Mouse (Mus musculus) kidney, embryonic 14.5 days (tissue): Measurements from ENCODE around the gene Cdt1. TPM values are rescaled to one million over a fixed set of nuclear protein-coding genes. Genes with fewer than 3 reads are reported as not detected.

Source experiments
- ATAC-seq: fragments of 200-750 bp; cut with Nextera tagmentation; 2 replicates; pipeline ENCODE4 v1.8.0; 2017; ENCODE audit warnings: moderate number of reproducible peaks, mild to moderate bottlenecking, moderate TSS enrichment, moderate library complexity; ENCODE audit not compliant: low FRiP score, low TSS enrichment
- H3K27ac ChIP-seq: fragments of 300-500 bp; sonication (generic); 2 replicates; pipeline ENCODE4 v1.5.1; 2014; ENCODE audit warnings: low read depth, mild to moderate bottlenecking, low read length, moderate library complexity, mixed read lengths
- H3K27me3 ChIP-seq: fragments of 300-500 bp; sonication (generic); 2 replicates; pipeline ENCODE4 v1.6.1; 2014; ENCODE audit warnings: mild to moderate bottlenecking, low read length; ENCODE audit not compliant: control insufficient read depth, insufficient read depth
- H3K36me3 ChIP-seq: fragments of 300-500 bp; sonication (generic); 2 replicates; pipeline ENCODE4 v1.6.1; 2014; ENCODE audit warnings: low read length, mixed read lengths; ENCODE audit not compliant: control insufficient read depth, insufficient read depth
- H3K4me1 ChIP-seq: fragments of 300-500 bp; sonication (generic); 2 replicates; pipeline ENCODE4 v1.6.1; 2014; ENCODE audit warnings: low read length, mixed read lengths; ENCODE audit not compliant: control insufficient read depth, insufficient read depth
- H3K4me2 ChIP-seq: fragments of 300-500 bp; sonication (generic); replicated peaks from 2 replicates; pipeline ENCODE4 v1.6.1; 2014; ENCODE audit warnings: low read depth, mild to moderate bottlenecking, low read length
- H3K4me3 ChIP-seq: fragments of 300-500 bp; sonication (generic); 2 replicates; pipeline ENCODE4 v1.5.1; 2014; ENCODE audit warnings: mild to moderate bottlenecking, low read length
- H3K9ac ChIP-seq: fragments of 300-500 bp; sonication (generic); 2 replicates; pipeline ENCODE4 v1.6.1; 2014; ENCODE audit warnings: low read depth, mild to moderate bottlenecking, low read length, moderate library complexity
- H3K9me3 ChIP-seq: fragments of 300-500 bp; sonication (generic); 2 replicates; pipeline ENCODE4 v1.6.1; 2016; ENCODE audit warnings: low read length; ENCODE audit not compliant: control insufficient read depth
- WGBS: fragments of 180-500 bp; shearing (Covaris S2); extraction: QIAGEN DNeasy Blood & Tissue Kit; methylation state at CpG from one replicate; pipeline ENCODE4 v1.1.7; 2014; 5-methylcytosine and 5-hydroxymethylcytosine counted together
- polyA plus RNA-seq: library from polyadenylated mRNA; unstranded; fragments of >200 nt; fragmentation: Nextera tagmentation; extraction: Ambion mirVana; gene quantifications from 2 replicates; pipeline ENCODE4 v1.2.1, GENCODE M21; 2014

The Cdt1 gene
- polyA plus RNA-seq, 1 experiment from 2014 or later = 48.5 TPM

GRCm38 (mm10) chr8:122585411-122585891 lies 17.6 kb downstream of the Cdt1 start:
- H3K4me1 ChIP-seq = no peaks in the 10 kb centered on the region
- no peaks in the 10 kb centered on the region for H3K36me3 ChIP-seq
- H3K27me3 ChIP-seq = no peaks in the 10 kb centered on the region
- H3K4me2 ChIP-seq = no peak overlapping the region
- 39% methylated on average over 14 of the region's 14 CpGs for whole genome bisulfite sequencing
- no peaks in the 10 kb centered on the region for H3K9me3 ChIP-seq
- no peak overlapping the region for H3K9ac ChIP-seq
- H3K27ac ChIP-seq = peak overlapping the region; percentile 37; the same call in 1 of the 2 replicates
- ATAC-seq = no peak
- H3K4me3 ChIP-seq = no peak overlapping the region

DNA sequence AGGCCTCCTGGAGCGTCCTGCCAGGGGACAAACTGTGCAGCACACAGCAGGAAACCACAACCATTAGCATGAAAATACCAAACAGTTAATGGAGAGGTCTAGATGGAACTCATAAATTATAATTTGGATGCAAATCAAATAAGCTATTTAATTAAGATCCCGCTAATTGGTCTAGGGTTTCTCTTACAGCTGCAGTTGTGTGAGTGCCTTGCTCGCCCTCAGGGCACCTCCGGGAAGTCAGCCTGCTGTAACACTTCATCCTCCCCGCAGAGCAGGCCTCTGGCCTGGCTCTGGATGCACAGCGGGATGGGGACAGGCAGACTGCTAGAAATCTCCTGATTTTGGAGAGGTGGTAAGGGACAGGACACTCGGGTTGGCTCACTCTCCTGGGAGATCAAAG lies 18.4 kb downstream of the Cdt1 start:
- H3K27me3 ChIP-seq = no peaks in the 10 kb centered on the region
- no peaks in the 10 kb centered on the region for H3K9me3 ChIP-seq
- no peaks in the 10 kb centered on the region for H3K4me1 ChIP-seq
- no peak for ATAC-seq
- H3K27ac ChIP-seq = no peak overlapping the region
- no peaks in the 10 kb centered on the region for H3K36me3 ChIP-seq
- H3K9ac ChIP-seq = no peak overlapping the region; the same call in 1 of the 2 replicates
- no peak overlapping the region for H3K4me3 ChIP-seq
- 53% methylated on average over 7 of the region's 7 CpGs for WGBS
- no peak overlapping the region for H3K4me2 ChIP-seq

DNA sequence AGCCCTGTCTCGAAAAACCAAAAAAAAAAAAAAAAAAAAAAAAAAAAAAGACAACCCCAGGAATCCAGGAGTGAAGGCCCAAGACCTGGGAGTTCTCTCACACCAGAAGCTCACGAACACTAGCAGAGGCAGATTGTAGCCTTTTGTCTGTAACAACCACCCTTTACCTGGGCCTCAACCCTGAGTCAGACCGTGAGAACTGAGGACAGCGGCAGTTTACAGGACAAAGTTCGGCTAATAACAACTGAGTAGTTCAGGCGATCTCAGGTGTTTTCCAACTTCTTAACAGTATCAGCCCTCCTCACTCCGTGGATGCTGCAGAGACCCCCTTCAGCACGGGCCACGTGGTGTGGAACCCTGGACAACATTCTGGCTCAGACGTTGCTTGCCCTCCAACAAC lies 18.9 kb downstream of the Cdt1 start:
- 81% methylated on average over 10 of the region's 10 CpGs for WGBS
- H3K36me3 ChIP-seq = no peaks in the 10 kb centered on the region
- H3K9me3 ChIP-seq = no peaks in the 10 kb centered on the region
- H3K4me2 ChIP-seq = no peak overlapping the region
- no peak overlapping the region for H3K27ac ChIP-seq
- no peak for ATAC-seq
- no peaks in the 10 kb centered on the region for H3K4me1 ChIP-seq
- H3K27me3 ChIP-seq = no peaks in the 10 kb centered on the region
- H3K4me3 ChIP-seq = no peak overlapping the region
- no peak overlapping the region for H3K9ac ChIP-seq

- peak overlapping the region; percentile 23; the same call in 1 of the 2 replicates for H3K9ac ChIP-seq
- WGBS = 50% methylated on average over 12 of the region's 12 CpGs
- ATAC-seq = no peak
Observed at GRCm38 (mm10) chr8:122593240-122593639, 25.4 kb downstream of the Cdt1 start.

GRCm38 (mm10) chr8:122593783-122594507 lies 26.1 kb downstream of the Cdt1 start:
- no peak overlapping the region for H3K4me3 ChIP-seq
- H3K9me3 ChIP-seq = no peaks in the 10 kb centered on the region
- no peaks in the 10 kb centered on the region for H3K4me1 ChIP-seq
- ATAC-seq = no peak
- H3K27me3 ChIP-seq = no peaks in the 10 kb centered on the region
- WGBS = 77% methylated on average over 19 of the region's 19 CpGs
- no peak overlapping the region for H3K4me2 ChIP-seq
- no peak overlapping the region for H3K27ac ChIP-seq
- H3K36me3 ChIP-seq = peaks cover 3% of the 10 kb centered on the region; the same call in 1 of the 2 replicates
- no peak overlapping the region for H3K9ac ChIP-seq

More at GRCm38 (mm10) chr8:122593240-122593639, 25.4 kb downstream of the Cdt1 start:
- no peaks in the 10 kb centered on the region for H3K9me3 ChIP-seq
- no peaks in the 10 kb centered on the region; the same call in 1 of the 2 replicates for H3K36me3 ChIP-seq
- no peak overlapping the region for H3K4me2 ChIP-seq
- H3K4me1 ChIP-seq = no peaks in the 10 kb centered on the region
- H3K27me3 ChIP-seq = no peaks in the 10 kb centered on the region
- no peak overlapping the region for H3K4me3 ChIP-seq
- no peak overlapping the region for H3K27ac ChIP-seq

GRCm38 (mm10) chr8:122596031-122596430 lies 28.2 kb downstream of the Cdt1 start:
- no peak overlapping the region for H3K27ac ChIP-seq
- H3K4me1 ChIP-seq = no peaks in the 10 kb centered on the region
- no peak overlapping the region for H3K4me3 ChIP-seq
- H3K9ac ChIP-seq = no peak overlapping the region
- WGBS = 57% methylated on average over 4 of the region's 4 CpGs
- H3K27me3 ChIP-seq = no peaks in the 10 kb centered on the region
- H3K36me3 ChIP-seq = peaks cover 3% of the 10 kb centered on the region; the same call in 1 of the 2 replicates
- no peak for ATAC-seq
- no peaks in the 10 kb centered on the region for H3K9me3 ChIP-seq
- no peak overlapping the region for H3K4me2 ChIP-seq

GRCm38 (mm10) chr8:122600666-122601065 lies 32.9 kb downstream of the Cdt1 start:
- no peaks in the 10 kb centered on the region for H3K9me3 ChIP-seq
- H3K36me3 ChIP-seq = peaks cover 6% of the 10 kb centered on the region; the same call in 1 of the 2 replicates
- no peak overlapping the region for H3K27ac ChIP-seq
- no peaks in the 10 kb centered on the region for H3K4me1 ChIP-seq
- no peak overlapping the region for H3K4me3 ChIP-seq
- no peaks in the 10 kb centered on the region for H3K27me3 ChIP-seq
- 90% methylated on average over 9 of the region's 9 CpGs for WGBS
- no peak overlapping the region for H3K4me2 ChIP-seq
- ATAC-seq = no peak
- H3K9ac ChIP-seq = no peak overlapping the region

DNA sequence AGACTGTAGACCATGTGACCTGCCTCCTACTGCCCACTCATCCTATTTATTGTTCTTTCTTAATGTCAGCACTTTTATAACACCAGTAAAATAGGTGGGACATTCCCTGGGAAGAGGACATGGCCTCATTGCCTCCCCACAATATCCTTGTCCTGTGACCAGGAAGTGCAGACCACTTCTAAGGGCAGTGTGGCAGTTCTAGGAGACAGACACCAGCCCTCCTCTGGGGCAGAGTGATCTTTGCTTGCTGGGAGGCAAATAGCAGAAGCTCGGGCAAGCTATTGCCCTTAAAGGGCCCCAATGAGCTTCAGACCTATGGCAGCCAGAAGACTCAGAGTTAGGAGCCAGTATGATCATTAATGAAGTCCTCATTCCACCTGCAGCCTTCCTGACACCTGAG lies 36.8 kb downstream of the Cdt1 start:
- no peak for ATAC-seq
- Histone ChIP-seq H3K9ac (no peak overlapping the region), H3K27ac (no peak overlapping the region), H3K4me2 (no peak overlapping the region), H3K27me3 (no peaks in the 10 kb centered on the region), H3K36me3 (peaks cover 3% of the 10 kb centered on the region; the same call in 1 of the 2 replicates), H3K9me3 (no peaks in the 10 kb centered on the region), H3K4me3 (no peak overlapping the region), H3K4me1 (no peaks in the 10 kb centered on the region)
- 27% methylated on average over 1 of the region's 1 CpGs for WGBS

GRCm38 (mm10) chr8:122605367-122605766 lies 37.6 kb downstream of the Cdt1 start:
- Histone ChIP-seq H3K27me3 (no peaks in the 10 kb centered on the region), H3K9me3 (no peaks in the 10 kb centered on the region), H3K36me3 (peaks cover 3% of the 10 kb centered on the region; the same call in 1 of the 2 replicates), H3K4me2 (no peak overlapping the region), H3K4me3 (no peak overlapping the region), H3K9ac (no peak overlapping the region), H3K4me1 (no peaks in the 10 kb centered on the region), H3K27ac (no peak overlapping the region)
- no peak for ATAC-seq
- 70% methylated on average over 4 of the region's 4 CpGs for WGBS
